Mouse (Mus musculus) bone marrow, adult 2 months (tissue): Measurements from ENCODE around the gene Tasp1. TPM values are rescaled to one million over a fixed set of nuclear protein-coding genes. Genes with fewer than 3 reads are reported as not detected.
"Not testable (repeated sequence)": the region's sequence is repeated elsewhere in the genome, so short reads cannot be mapped to it uniquely, and the experiment has no call there.

ENCODE experiments used
- H3K27ac ChIP-seq: fragments of 200-500 bp; 2 replicates; pipeline ENCODE4 v1.5.1; 2012; ENCODE audit warnings: low read depth, mild to moderate bottlenecking, control low read depth, inconsistent platforms, low read length; ENCODE audit not compliant: control insufficient read depth, poor library complexity, insufficient read depth
- H3K4me1 ChIP-seq: fragments of 200-500 bp; 2 replicates; pipeline ENCODE4 v1.6.1; 2011; ENCODE audit warnings: low read length; ENCODE audit not compliant: control insufficient read depth, insufficient read depth
- H3K4me3 ChIP-seq: fragments of 200-500 bp; replicated peaks from 2 replicates; pipeline ENCODE3; 2011; ENCODE audit warnings: mild to moderate bottlenecking, low read depth, low read length, control low read depth; ENCODE audit not compliant: control insufficient read depth
- CTCF ChIP-seq: fragments of 200-500 bp; IDR thresholded peaks from 2 replicates; pipeline ENCODE4 v1.5.1; 2011; ENCODE audit warnings: low read length, control low read depth; ENCODE audit not compliant: control insufficient read depth, insufficient read depth
- POLR2A ChIP-seq: fragments of 200-500 bp; IDR thresholded peaks from 2 replicates; pipeline ENCODE4 v1.6.1; 2011; ENCODE audit warnings: low read depth, mild to moderate bottlenecking, control low read depth, low read length, borderline replicate concordance; ENCODE audit not compliant: control insufficient read depth
- WGBS: fragments of 180-500 bp; shearing (Covaris S2); methylation state at CpG from one replicate; pipeline ENCODE4 v1.1.7; 2018; 5-methylcytosine and 5-hydroxymethylcytosine counted together
- polyA plus RNA-seq: library from polyadenylated mRNA; stranded (reverse); fragments of >200 nt; gene quantifications from 2 replicates; pipeline ENCODE4 v1.2.4, GENCODE M21; 2011; ENCODE audit warnings: low replicate concordance; ENCODE audit not compliant: missing spikeins, insufficient read depth, insufficient read length

Tasp1 gene
- polyA plus RNA-seq, 1 experiment: 7.1 TPM

- H3K27ac ChIP-seq: no peak overlapping the region
- H3K4me1 ChIP-seq: no peaks in the 10 kb centered on the region
- TF ChIP-seq POLR2A: no peak
- no peak for TF ChIP-seq CTCF
- 92% methylated on average over 4 of the region's 4 CpGs for WGBS
- H3K4me3 ChIP-seq: no peak overlapping the region
Measured at GRCm38 (mm10) chr2:139934033-139934572, 132.5 kb downstream of the Tasp1 start.

- WGBS: 100% methylated on average over 2 of the region's 2 CpGs
- no peak overlapping the region for H3K27ac ChIP-seq
- H3K4me1 ChIP-seq: no peaks in the 10 kb centered on the region
- TF ChIP-seq CTCF (no peak), POLR2A (no peak)
- no peak overlapping the region for H3K4me3 ChIP-seq
Measured at GRCm38 (mm10) chr2:139932211-139932610, 134.4 kb downstream of the Tasp1 start.

GRCm38 (mm10) chr2:139924937-139925336 is 141.7 kb downstream of the Tasp1 start:
- Histone ChIP-seq H3K4me3 (no peak overlapping the region), H3K27ac (no peak overlapping the region), H3K4me1 (no peaks in the 10 kb centered on the region)
- WGBS: 63% methylated on average over 1 of the region's 1 CpGs
- no peak for TF ChIP-seq POLR2A
- no peak for TF ChIP-seq CTCF

- not testable (repeated sequence) for H3K27ac ChIP-seq, H3K4me3 ChIP-seq, H3K4me1 ChIP-seq
Measured at GRCm38 (mm10) chr2:139921395-139921794, 145.2 kb downstream of the Tasp1 start.

GRCm38 (mm10) chr2:139919757-139920156 is 146.8 kb downstream of the Tasp1 start:
- Histone ChIP-seq H3K27ac (no peak overlapping the region), H3K4me1 (no peaks in the 10 kb centered on the region), H3K4me3 (no peak overlapping the region)
- WGBS: 34% methylated on average over 2 of the region's 2 CpGs
- TF ChIP-seq POLR2A: no peak
- TF ChIP-seq CTCF: no peak

GRCm38 (mm10) chr2:139906441-139907157 is 160.0 kb downstream of the Tasp1 start:
- H3K4me3 ChIP-seq: no peak overlapping the region
- whole genome bisulfite sequencing: 72% methylated on average over 9 of the region's 9 CpGs
- H3K4me1 ChIP-seq: no peaks in the 10 kb centered on the region; the same call in 1 of the 2 replicates
- TF ChIP-seq POLR2A: no peak
- no peak overlapping the region for H3K27ac ChIP-seq

- H3K4me3 ChIP-seq: no peak overlapping the region
- H3K4me1 ChIP-seq: no peaks in the 10 kb centered on the region
- H3K27ac ChIP-seq: no peak overlapping the region
- TF ChIP-seq POLR2A (no peak), CTCF (no peak)
Measured at GRCm38 (mm10) chr2:139891405-139892089, 175.1 kb downstream of the Tasp1 start.

- Histone ChIP-seq H3K4me1 (no peaks in the 10 kb centered on the region), H3K27ac (no peak overlapping the region), H3K4me3 (no peak overlapping the region)
- TF ChIP-seq CTCF: no peak
- no peak for TF ChIP-seq POLR2A
- WGBS: 90% methylated on average over 4 of the region's 4 CpGs
Measured at GRCm38 (mm10) chr2:139884264-139884637, 182.4 kb downstream of the Tasp1 start.
